29 mouse cellular contexts compared by ENCODE assay signal in genomic region chr17:87373327-87373726, GRCm38 (mm10). TPM values are rescaled to one million over a fixed set of nuclear protein-coding genes. Genes with fewer than 3 reads are reported as not detected.
DNase-seq lines count a peak whose midpoint lies in the region; ATAC-seq and TF ChIP-seq lines count a peak whose summit lies in the region.
"Had no signal": no experiment of that assay in that cellular context is flagged by ENCODE, and none has a peak within 500 bp of the region (broad histone marks: within the 10 kb centered on the region; RNA-seq: fewer than 3 reads in every experiment).

No protein-coding gene starts in this region.

- H3K4me1 ChIP-seq in kidney, embryonic 14.5 days (ENCODE audit: control insufficient read depth, insufficient read depth, low read length): peaks cover 37% of the 10 kb centered on the region
- peaks cover 59% of the 10 kb centered on the region for H3K4me1 ChIP-seq in neural tube, embryonic 15.5 days

- H3K4me2 ChIP-seq in kidney, embryonic 14.5 days (replicated peaks; ENCODE audit: low read depth, low read length): no peak overlapping the region
- no peak overlapping the region for H3K4me2 ChIP-seq in neural tube, embryonic 15.5 days
- H3K4me2 ChIP-seq: embryonic facial prominence, embryonic 15.5 days; heart, embryonic 12.5 days; liver, embryonic 15.5 days; lung, embryonic 15.5 days; neural tube, embryonic 12.5 days had no signal

- no peak for DNase-seq in gastrocnemius, adult 2 months
- DNase-seq in gastrocnemius, postnatal 14 days: no peak
- peak; percentile 65 for DNase-seq in kidney, adult 9 months
- no peak for DNase-seq in neural tube, embryonic 10.5 days (ENCODE audit: extremely low spot score, low spot score)
- no peak for DNase-seq in right cerebral cortex, postnatal 14 days
- DNase-seq: adrenal gland, postnatal 25 days; cerebellum, adult 9-10 months; heart, postnatal 10 days; left cerebral cortex, postnatal 4 days; liver; lung, postnatal 36 days; retina, postnatal 1 day; thymus, postnatal 14 days had no signal

- no peaks in the 10 kb centered on the region for H3K27me3 ChIP-seq in kidney, embryonic 14.5 days (ENCODE audit: control insufficient read depth, insufficient read depth, low read length)
- no peaks in the 10 kb centered on the region for H3K27me3 ChIP-seq in neural tube, embryonic 15.5 days (replicated peaks)
- H3K27me3 ChIP-seq: embryonic facial prominence, embryonic 15.5 days; heart, embryonic 12.5 days; liver, embryonic 15.5 days; lung, embryonic 15.5 days; megakaryocyte, embryonic 14.5 days; neural tube, embryonic 12.5 days had no signal

- peak overlapping the region; percentile 40 for H3K27ac ChIP-seq in gastrocnemius, adult 2 months
- no peak overlapping the region for H3K27ac ChIP-seq in kidney, embryonic 14.5 days (ENCODE audit: low read depth, low read length)
- H3K27ac ChIP-seq in neural tube, embryonic 15.5 days (replicated peaks): peak overlapping the region; percentile 72; the same call in 1 of the 2 replicates
- H3K27ac ChIP-seq: liver, embryonic 15.5 days; lung, embryonic 15.5 days; neural tube, embryonic 12.5 days had no signal

- H3K36me3 ChIP-seq in kidney, embryonic 14.5 days (ENCODE audit: control insufficient read depth, insufficient read depth, low read length): no peaks in the 10 kb centered on the region
- H3K36me3 ChIP-seq in neural tube, embryonic 15.5 days: no peaks in the 10 kb centered on the region
- H3K36me3 ChIP-seq: embryonic facial prominence, embryonic 15.5 days; heart, embryonic 12.5 days; lung, embryonic 15.5 days; neural tube, embryonic 12.5 days had no signal

- 75% methylated on average over 9 of the region's 9 CpGs for WGBS in kidney, embryonic 14.5 days
- 90% methylated on average over 9 of the region's 9 CpGs for WGBS in neural tube, embryonic 15.5 days

- no peak for ATAC-seq in kidney, embryonic 14.5 days (ENCODE audit: low FRiP score, low TSS enrichment)
- ATAC-seq in neural tube, embryonic 15.5 days (ENCODE audit: low FRiP score): no peak
- ATAC-seq: intestine, postnatal 0 days had no signal

- intact Hi-C loops in gastrocnemius, adult 2 months (cut with DNase I): no loop called here
- intact Hi-C loops in gastrocnemius, postnatal 14 days (cut with DNase I; ENCODE audit: low total_unique reads): no loop called here

- no peak overlapping the region for H3K4me3 ChIP-seq in gastrocnemius, adult 2 months
- H3K4me3 ChIP-seq in kidney, embryonic 14.5 days (ENCODE audit: low read length): no peak overlapping the region
- H3K4me3 ChIP-seq in neural tube, embryonic 15.5 days (replicated peaks): no peak overlapping the region
- H3K4me3 ChIP-seq: embryonic facial prominence, embryonic 15.5 days; heart, embryonic 12.5 days; liver, embryonic 15.5 days; lung, embryonic 15.5 days; megakaryocyte, embryonic 14.5 days; neural tube, embryonic 12.5 days had no signal

- no peak for TF ChIP-seq CTCF in gastrocnemius, adult 2 months (IDR thresholded peaks at IDR 0.05)

- H3K9ac ChIP-seq in kidney, embryonic 14.5 days (ENCODE audit: low read depth, low read length): no peak overlapping the region
- H3K9ac ChIP-seq in neural tube, embryonic 15.5 days (replicated peaks): no peak overlapping the region
- H3K9ac ChIP-seq: embryonic facial prominence, embryonic 15.5 days; heart, embryonic 12.5 days; liver, embryonic 15.5 days; lung, embryonic 15.5 days; neural tube, embryonic 12.5 days had no signal

- H3K9me3 ChIP-seq in kidney, embryonic 14.5 days (ENCODE audit: control insufficient read depth, low read length): no peaks in the 10 kb centered on the region
- H3K9me3 ChIP-seq in neural tube, embryonic 15.5 days (replicated peaks): no peaks in the 10 kb centered on the region
- H3K9me3 ChIP-seq: embryonic facial prominence, embryonic 15.5 days; liver, embryonic 15.5 days; lung, embryonic 15.5 days; megakaryocyte, embryonic 14.5 days; neural tube, embryonic 12.5 days had no signal

RNA-seq across cellular contexts. Expression of gene Stpg4, which starts 54.2 kb away (rescaled TPM):
- not detected for total RNA-seq in gastrocnemius, adult 2 months (2021)
- not detected for total RNA-seq in gastrocnemius, postnatal 14 days (2021)
- 0.51 TPM in 1 of 2 replicates, not detected in the other for polyA plus RNA-seq in kidney, embryonic 14.5 days (2014; fragmentation: Nextera tagmentation; extraction: Ambion mirVana)
- 0.26 TPM in 1 of 2 replicates, not detected in the other for polyA plus RNA-seq in neural tube, embryonic 15.5 days (2015; fragmentation: Nextera tagmentation; extraction: Ambion mirVana)
- total RNA-seq: adrenal gland, postnatal 25 days; common myeloid progenitor, adult 5-6 weeks; ES-E14; gastrocnemius, adult 8-10 months; granulocyte monocyte progenitor cell, adult 5-6 weeks; heart, postnatal 10 days; left cerebral cortex, postnatal 4 days had no signal
- polyA plus RNA-seq: brain, embryonic 14.5 days; embryonic facial prominence, embryonic 15.5 days; frontal cortex, adult 2 months; heart, embryonic 12.5 days; hindbrain, embryonic 11.5 days; intestine, postnatal 0 days; liver, embryonic 15.5 days; lung, embryonic 15.5 days; neural tube, embryonic 12.5 days had no signal
